Comparison of ENCODE assay signal across 18 mouse cellular contexts in the genomic region with DNA sequence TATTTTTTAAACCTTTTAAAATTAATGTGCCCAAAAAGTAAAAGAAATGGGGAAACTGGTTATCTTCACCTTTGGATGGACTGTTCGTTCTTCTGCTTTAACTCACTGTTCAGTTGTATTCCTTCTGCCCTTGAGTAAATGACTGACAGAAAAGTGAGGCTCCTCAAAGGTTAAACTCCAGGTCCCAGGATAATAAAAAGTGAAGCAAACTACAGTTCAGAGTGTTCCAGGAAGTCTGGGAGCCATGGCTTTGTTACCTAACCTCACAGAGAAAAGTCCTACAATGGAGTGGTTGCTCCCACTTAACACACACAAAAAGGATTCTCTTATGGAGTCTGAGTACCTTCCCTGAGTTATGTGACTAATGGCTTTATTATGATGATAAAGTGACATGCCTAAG. TPM values are rescaled to one million over a fixed set of nuclear protein-coding genes. Genes with fewer than 3 reads are reported as not detected.
"Had no signal": no experiment of that assay in that cellular context is flagged by ENCODE, and none has a peak within 500 bp of the region (broad histone marks: within the 10 kb centered on the region; RNA-seq: fewer than 3 reads in every experiment).

No protein-coding gene starts in this region.

- H3K27ac ChIP-seq: limb, embryonic 12.5 days; liver, embryonic 13.5 days; lung, embryonic 15.5 days; macrophage; midbrain, embryonic 15.5 days had no signal

- DNase-seq: liver; liver, embryonic 13.5 days; liver, postnatal 0 days; lung, postnatal 14 days; right cerebral cortex, adult 18-20 months; spleen, adult 18-20 months; thymus, adult 18-20 months; thymus, postnatal 14 days had no signal

- H3K9me3 ChIP-seq: limb, embryonic 12.5 days; liver, embryonic 13.5 days; lung, embryonic 15.5 days; megakaryocyte, embryonic 14.5 days; midbrain, embryonic 15.5 days had no signal

- ATAC-seq: hindbrain, embryonic 16.5 days; inflammation-experienced regulatory T-cells, adult 6 months; liver, postnatal 0 days; midbrain, embryonic 15.5 days had no signal

- H3K4me2 ChIP-seq: limb, embryonic 12.5 days; liver, embryonic 13.5 days; lung, embryonic 15.5 days; midbrain, embryonic 11.5 days; midbrain, embryonic 15.5 days had no signal

- H3K27me3 ChIP-seq: liver, embryonic 13.5 days; lung, embryonic 15.5 days; midbrain, embryonic 15.5 days had no signal

- H3K9ac ChIP-seq: limb, embryonic 12.5 days; liver, embryonic 13.5 days; liver, postnatal 0 days; lung, embryonic 15.5 days; midbrain, embryonic 15.5 days had no signal

- H3K4me3 ChIP-seq: limb, embryonic 12.5 days; liver, embryonic 13.5 days; lung, embryonic 15.5 days; megakaryocyte, embryonic 14.5 days; midbrain, embryonic 15.5 days had no signal

- H3K36me3 ChIP-seq: limb, embryonic 12.5 days; liver, embryonic 13.5 days; lung, embryonic 15.5 days; midbrain, embryonic 15.5 days had no signal

- H3K4me1 ChIP-seq: limb, embryonic 12.5 days; liver, embryonic 13.5 days; lung, embryonic 15.5 days; megakaryocyte, embryonic 14.5 days; midbrain, embryonic 15.5 days had no signal

RNA-seq across cellular contexts. Expression of gene Tmem45a2, which starts 30.0 kb away (rescaled TPM):
- total RNA-seq: layer of hippocampus, postnatal 25 days had no signal
- polyA plus RNA-seq: inflammation-experienced regulatory T-cells, adult 6 months; limb, embryonic 12.5 days; liver, embryonic 13.5 days; lung, embryonic 15.5 days; macrophage; midbrain, embryonic 11.5 days; midbrain, embryonic 15.5 days; stomach, embryonic 14.5 days had no signal
